Mouse (Mus musculus): Measurements from ENCODE around the gene Gm43517. TPM values are rescaled to one million over a fixed set of nuclear protein-coding genes. Genes with fewer than 3 reads are reported as not detected.

The Gm43517 gene
- 1.9 and 2.4 TPM in 2 replicates for polyA plus RNA-seq (2015; fragmentation: Nextera tagmentation; extraction: Ambion mirVana)

DNA sequence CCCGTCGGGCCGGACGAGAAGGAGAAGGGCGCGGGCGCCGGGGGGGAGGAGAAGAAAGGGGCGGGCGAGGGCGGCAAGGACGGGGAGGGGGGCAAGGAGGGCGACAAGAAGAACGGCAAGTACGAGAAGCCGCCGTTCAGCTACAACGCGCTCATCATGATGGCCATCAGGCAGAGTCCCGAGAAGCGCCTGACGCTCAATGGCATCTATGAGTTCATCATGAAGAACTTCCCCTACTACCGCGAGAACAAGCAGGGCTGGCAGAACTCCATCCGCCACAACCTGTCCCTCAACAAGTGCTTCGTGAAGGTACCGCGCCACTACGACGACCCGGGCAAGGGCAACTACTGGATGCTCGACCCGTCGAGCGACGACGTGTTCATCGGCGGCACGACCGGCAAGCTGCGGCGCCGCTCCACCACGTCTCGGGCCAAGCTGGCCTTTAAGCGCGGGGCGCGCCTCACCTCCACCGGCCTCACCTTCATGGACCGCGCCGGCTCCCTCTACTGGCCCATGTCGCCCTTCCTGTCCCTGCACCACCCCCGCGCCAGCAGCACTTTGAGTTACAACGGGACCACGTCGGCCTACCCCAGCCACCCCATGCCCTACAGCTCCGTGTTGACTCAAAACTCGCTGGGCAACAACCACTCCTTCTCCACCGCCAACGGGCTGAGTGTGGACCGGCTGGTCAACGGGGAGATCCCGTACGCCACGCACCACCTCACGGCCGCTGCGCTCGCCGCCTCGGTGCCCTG, at the start of gene Gm43517:
TSS of gene Gm43517 (plus strand) at position 299 of the 755 bp plus-strand sequence.
- no peaks in the 10 kb centered on the region for H3K9me3 ChIP-seq (replicated peaks)
- peaks cover 10% of the 10 kb centered on the region for H3K36me3 ChIP-seq (ENCODE audit: poor library complexity, severe bottlenecking)
- peak within 1 kb of the TSS; percentile 75 for H3K4me2 ChIP-seq
- under 1% methylated on average over 66 of the region's 75 CpGs for WGBS
- H3K27ac ChIP-seq: peak within 1 kb of the TSS; percentile 100
- H3K9ac ChIP-seq: peak within 1 kb of the TSS; percentile 100
- ATAC-seq: peak; percentile 1; the same call in 1 of the 2 replicates
- no peaks in the 10 kb centered on the region for H3K27me3 ChIP-seq
- H3K4me3 ChIP-seq: peak within 1 kb of the TSS; percentile 85
- H3K4me1 ChIP-seq: peaks cover 9% of the 10 kb centered on the region; the same call in 1 of the 2 replicates

DNA sequence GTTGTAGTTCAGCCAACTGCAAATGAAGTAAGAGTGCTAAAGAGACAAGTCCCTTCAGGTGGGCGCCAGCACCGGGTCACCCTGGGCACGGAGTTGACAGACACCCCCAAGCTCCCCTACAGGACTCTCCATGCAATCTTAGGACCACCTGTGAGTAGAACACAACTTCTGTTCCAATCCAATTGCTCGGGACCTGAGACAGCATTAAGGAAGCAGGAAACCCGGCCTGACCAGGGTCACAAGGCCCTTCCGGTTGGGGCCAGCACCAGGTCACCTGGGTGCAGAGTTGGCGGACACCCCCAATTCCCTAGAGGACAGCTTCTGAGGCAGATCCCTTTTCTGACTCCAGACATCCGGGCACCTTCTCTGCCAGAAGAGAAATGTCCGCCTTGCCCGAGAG, 35.3 kb upstream of the Gm43517 start:
- Histone ChIP-seq H3K27ac (no peak overlapping the region), H3K9me3 (replicated peaks) (no peaks in the 10 kb centered on the region), H3K4me3 (no peak overlapping the region), H3K4me1 (no peaks in the 10 kb centered on the region), H3K27me3 (no peaks in the 10 kb centered on the region), H3K9ac (no peak overlapping the region), H3K4me2 (no peak overlapping the region), H3K36me3 (ENCODE audit: poor library complexity, severe bottlenecking) (no peaks in the 10 kb centered on the region)
- 98% methylated on average over 10 of the region's 10 CpGs for WGBS
- no peak for ATAC-seq

DNA sequence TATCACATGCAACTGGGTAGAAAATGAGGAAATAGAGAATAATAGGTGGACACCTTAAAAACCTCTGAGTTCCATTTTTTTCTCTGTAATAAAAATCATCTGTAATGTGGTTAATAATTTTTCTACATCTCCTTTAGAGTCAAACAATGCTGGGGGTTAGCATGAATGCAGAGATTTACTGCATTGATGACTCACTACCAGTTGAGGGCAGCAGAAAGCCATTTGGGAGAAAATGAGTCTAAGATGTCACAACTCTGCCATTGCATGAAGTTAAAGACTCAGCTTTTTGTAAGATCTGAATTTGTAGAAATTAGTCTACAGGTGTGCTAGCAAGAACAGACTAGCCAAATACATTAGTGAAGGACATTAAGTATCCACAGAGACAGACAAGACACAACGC, 16.0 kb upstream of the Gm43517 start:
- Histone ChIP-seq H3K9ac (no peak overlapping the region), H3K27ac (no peak overlapping the region), H3K9me3 (replicated peaks) (no peaks in the 10 kb centered on the region), H3K4me1 (peaks cover 22% of the 10 kb centered on the region), H3K36me3 (ENCODE audit: poor library complexity, severe bottlenecking) (no peaks in the 10 kb centered on the region), H3K4me2 (no peak overlapping the region), H3K4me3 (no peak overlapping the region), H3K27me3 (no peaks in the 10 kb centered on the region)
- no peak for ATAC-seq
- WGBS: 60% methylated on average over 1 of the region's 1 CpGs

DNA sequence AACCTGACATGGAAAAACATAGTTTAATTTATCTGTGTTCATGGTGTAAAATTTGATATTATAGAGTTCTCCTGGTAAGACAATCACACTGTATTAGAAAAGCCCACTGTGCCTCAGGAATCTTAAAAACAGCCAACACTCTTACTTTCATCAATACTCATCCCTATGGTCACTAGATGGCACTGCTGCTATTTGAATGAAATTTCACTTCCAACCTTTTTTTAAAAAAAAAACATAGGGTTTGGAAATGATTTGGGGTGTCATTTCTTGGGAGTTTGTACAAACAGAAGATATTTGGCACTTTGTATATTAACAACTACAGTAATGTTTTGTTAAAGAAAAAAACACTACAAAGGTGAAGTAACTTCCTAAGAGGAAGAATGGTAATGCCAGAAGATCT, 12.8 kb upstream of the Gm43517 start:
- Histone ChIP-seq H3K27me3 (no peaks in the 10 kb centered on the region), H3K27ac (0 out of 2 replicates have a peak overlapping the region, but pooled peaks have one; percentile 89), H3K4me1 (peaks cover 38% of the 10 kb centered on the region), H3K4me2 (no peak overlapping the region), H3K36me3 (ENCODE audit: poor library complexity, severe bottlenecking) (no peaks in the 10 kb centered on the region), H3K9ac (no peak overlapping the region), H3K4me3 (no peak overlapping the region), H3K9me3 (replicated peaks) (no peaks in the 10 kb centered on the region)
- no peak for ATAC-seq

DNA sequence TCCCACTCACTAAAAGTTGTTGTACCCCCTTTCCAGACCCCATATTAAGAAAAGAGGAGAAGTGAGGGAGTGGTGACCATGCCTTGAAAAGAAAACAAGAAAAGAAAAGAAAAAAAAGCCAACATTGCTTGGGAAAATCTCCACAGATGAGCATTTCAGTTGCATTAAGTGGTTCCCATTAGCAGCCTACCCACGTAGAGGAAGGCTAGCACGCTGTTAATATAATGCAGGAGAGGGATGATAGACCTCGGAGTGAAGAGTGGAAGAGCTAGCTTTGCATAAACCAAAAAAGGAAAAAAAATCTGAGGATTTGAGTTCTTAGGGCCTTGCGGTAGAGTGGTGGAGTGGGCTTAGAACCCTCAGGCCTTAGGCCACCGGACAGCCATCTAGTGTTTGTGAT, 11.8 kb upstream of the Gm43517 start:
- peak overlapping the region; percentile 72 for H3K4me2 ChIP-seq
- no peak for ATAC-seq
- WGBS: 8% methylated on average over 5 of the region's 5 CpGs
- peak overlapping the region; percentile 89 for H3K27ac ChIP-seq
- H3K36me3 ChIP-seq (ENCODE audit: poor library complexity, severe bottlenecking): no peaks in the 10 kb centered on the region
- H3K9me3 ChIP-seq (replicated peaks): no peaks in the 10 kb centered on the region
- peak overlapping the region; percentile 76 for H3K9ac ChIP-seq
- H3K4me1 ChIP-seq: peaks cover 38% of the 10 kb centered on the region
- no peaks in the 10 kb centered on the region for H3K27me3 ChIP-seq
- peak overlapping the region; percentile 41; the same call in 1 of the 2 replicates for H3K4me3 ChIP-seq

DNA sequence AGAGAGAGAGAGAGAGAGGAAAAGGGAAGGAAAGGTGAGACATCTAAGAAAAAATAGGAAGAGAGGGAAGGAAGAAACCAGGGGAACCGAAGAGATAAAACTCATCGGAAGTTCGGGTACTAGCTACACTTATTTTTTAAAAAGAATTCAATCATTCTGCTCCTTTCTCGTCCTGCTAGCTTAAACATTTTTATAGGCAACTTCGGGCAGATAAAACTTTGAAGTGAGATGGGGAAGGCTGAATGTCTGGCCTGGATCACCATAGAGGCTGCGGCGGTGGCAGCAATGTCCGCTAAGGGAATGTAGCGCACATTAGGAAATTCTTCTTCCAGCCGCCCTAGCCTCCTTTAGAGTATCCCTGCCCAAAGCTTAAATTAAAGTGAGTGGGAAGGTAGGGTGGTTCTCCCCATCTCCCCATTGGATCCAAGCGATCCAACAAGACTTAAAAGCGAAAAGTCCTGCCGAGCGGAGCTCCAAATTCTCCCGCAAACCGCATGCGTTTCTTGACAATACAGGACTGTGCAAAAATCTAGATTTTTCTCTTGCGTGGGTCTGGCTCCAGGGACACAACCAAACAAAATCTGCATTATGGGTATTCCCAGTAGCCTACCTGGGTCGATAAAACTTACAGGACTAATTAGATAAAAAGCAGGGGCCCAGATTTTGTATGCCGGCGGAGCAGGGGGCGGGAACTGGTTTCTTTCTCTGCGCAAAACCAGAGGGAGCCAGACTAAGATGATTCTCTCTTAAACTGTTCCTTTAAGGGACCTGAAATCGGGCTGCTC, 11.0 kb upstream of the Gm43517 start:
- H3K9me3 ChIP-seq (replicated peaks): no peaks in the 10 kb centered on the region
- ATAC-seq: no peak
- H3K36me3 ChIP-seq (ENCODE audit: poor library complexity, severe bottlenecking): no peaks in the 10 kb centered on the region
- WGBS: 2% methylated on average over 24 of the region's 24 CpGs
- H3K27me3 ChIP-seq: no peaks in the 10 kb centered on the region
- H3K4me1 ChIP-seq: peaks cover 41% of the 10 kb centered on the region
- peak overlapping the region; percentile 72 for H3K4me2 ChIP-seq
- peak overlapping the region; percentile 89 for H3K27ac ChIP-seq
- H3K9ac ChIP-seq: peak overlapping the region; percentile 76
- H3K4me3 ChIP-seq: peak overlapping the region; percentile 41

DNA sequence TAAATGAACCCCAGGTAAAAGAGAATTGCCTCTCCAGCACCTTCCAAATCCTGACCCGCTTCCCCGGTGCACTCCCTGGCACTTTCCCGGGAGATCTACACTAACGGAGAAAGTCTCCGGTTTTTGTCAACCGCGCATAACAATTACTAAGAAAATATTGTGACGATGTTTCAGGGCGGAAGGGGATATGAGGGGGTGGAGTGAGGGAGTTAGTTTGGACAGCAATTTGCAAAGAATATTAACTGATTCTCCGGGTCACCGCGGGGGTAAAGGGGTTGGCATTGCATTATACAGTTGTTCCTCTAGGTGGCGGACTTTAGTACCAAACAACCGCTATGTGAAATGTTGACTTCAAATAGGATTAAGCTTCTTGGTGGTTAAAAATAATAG, 10.4 kb upstream of the Gm43517 start:
- WGBS: 0% methylated on average over 14 of the region's 14 CpGs
- H3K27me3 ChIP-seq: peaks cover 4% of the 10 kb centered on the region; the same call in 1 of the 2 replicates
- H3K9ac ChIP-seq: peak overlapping the region; percentile 76
- H3K4me1 ChIP-seq: peaks cover 44% of the 10 kb centered on the region
- peak overlapping the region; percentile 41 for H3K4me3 ChIP-seq
- H3K36me3 ChIP-seq (ENCODE audit: poor library complexity, severe bottlenecking): no peaks in the 10 kb centered on the region
- peak overlapping the region; percentile 72 for H3K4me2 ChIP-seq
- ATAC-seq: no peak
- H3K9me3 ChIP-seq (replicated peaks): no peaks in the 10 kb centered on the region
- H3K27ac ChIP-seq: peak overlapping the region; percentile 89

DNA sequence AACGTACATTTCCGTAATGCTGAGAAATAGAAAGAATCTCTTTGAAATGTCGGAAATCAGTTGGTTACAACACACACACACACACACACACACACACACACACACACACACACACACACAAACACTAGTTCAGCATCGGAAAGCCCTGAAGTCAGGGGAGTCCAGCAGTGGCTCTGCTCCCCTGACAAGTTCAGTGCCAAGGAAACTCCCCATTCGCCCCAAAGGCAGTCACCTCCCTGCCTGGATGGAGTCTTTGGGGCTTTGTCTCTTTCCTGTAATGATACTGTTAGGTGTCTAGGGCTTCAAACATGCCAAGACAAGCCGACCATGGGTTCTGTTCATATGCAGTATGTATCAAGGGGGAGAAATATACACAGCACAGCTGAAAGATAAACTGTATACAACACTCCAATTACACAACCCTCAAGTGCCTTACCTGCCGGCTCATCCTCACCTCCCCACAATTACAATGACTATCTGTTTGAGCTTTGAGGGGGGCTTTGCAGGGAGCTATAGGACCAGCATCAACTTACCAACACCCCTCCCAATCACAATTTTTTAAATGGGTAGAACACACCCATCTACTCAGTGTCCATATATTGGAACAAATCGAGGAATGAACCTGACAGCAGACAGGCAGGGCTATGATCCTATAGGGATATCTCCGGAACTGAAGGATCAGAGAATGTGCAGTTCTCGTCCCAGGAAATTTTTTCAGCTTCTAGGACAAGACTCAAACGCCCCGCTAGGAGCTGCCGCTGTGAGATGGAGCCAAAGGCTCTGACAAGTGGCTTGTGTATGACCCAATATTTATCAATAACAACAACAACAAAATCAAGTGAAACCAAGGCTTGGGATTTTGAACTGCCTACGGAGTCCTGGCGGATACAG, 9.3 kb upstream of the Gm43517 start:
- Histone ChIP-seq H3K4me1 (peaks cover 54% of the 10 kb centered on the region), H3K9ac (peak overlapping the region; percentile 100), H3K4me3 (peak overlapping the region; percentile 85), H3K27ac (peak overlapping the region; percentile 100), H3K36me3 (ENCODE audit: poor library complexity, severe bottlenecking) (no peaks in the 10 kb centered on the region), H3K4me2 (peak overlapping the region; percentile 75), H3K9me3 (replicated peaks) (no peaks in the 10 kb centered on the region), H3K27me3 (peaks cover 5% of the 10 kb centered on the region; the same call in 1 of the 2 replicates)
- peak; percentile 14 for ATAC-seq
- WGBS: 3% methylated on average over 15 of the region's 15 CpGs

DNA sequence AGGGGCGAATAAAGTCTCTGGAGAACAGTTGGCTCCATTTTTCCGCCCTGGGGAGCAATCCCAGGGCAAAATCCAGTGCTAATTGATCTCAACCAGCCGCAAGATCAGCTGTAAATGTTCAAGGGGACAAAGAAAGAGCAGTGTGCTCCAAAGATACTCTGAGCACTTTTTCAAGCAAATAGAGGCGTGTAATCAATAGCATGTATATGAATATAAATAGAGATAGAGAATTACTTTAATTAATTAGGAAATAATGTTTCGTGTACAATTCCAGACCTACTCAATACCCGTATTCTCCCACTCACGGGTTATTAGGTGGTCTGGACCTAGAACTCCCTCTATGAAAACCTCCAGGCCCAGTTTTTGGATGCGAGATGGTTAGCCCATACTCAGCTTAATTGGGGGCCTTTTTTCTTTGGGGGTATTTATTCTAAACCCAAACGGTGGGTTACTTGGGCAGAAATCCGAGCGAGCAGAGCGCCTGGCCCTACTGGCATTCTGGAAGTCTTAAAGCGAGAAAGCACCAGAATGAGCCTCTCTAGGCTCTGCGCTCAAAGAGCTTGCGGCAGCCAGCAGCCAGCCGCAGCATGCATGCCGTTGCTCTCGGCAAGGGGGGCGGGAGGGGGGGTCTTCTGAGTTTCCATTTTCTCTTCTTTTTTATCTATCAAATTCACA, 8.5 kb upstream of the Gm43517 start:
- H3K4me3 ChIP-seq: peak overlapping the region; percentile 85
- H3K4me1 ChIP-seq: peaks cover 54% of the 10 kb centered on the region
- peak; percentile 23; the same call in 1 of the 2 replicates for ATAC-seq
- WGBS: under 1% methylated on average over 19 of the region's 19 CpGs
- peak overlapping the region; percentile 100 for H3K9ac ChIP-seq
- H3K27me3 ChIP-seq: peaks cover 5% of the 10 kb centered on the region; the same call in 1 of the 2 replicates
- H3K27ac ChIP-seq: peak overlapping the region; percentile 100
- H3K36me3 ChIP-seq (ENCODE audit: poor library complexity, severe bottlenecking): no peaks in the 10 kb centered on the region
- H3K4me2 ChIP-seq: peak overlapping the region; percentile 75
- H3K9me3 ChIP-seq (replicated peaks): no peaks in the 10 kb centered on the region

DNA sequence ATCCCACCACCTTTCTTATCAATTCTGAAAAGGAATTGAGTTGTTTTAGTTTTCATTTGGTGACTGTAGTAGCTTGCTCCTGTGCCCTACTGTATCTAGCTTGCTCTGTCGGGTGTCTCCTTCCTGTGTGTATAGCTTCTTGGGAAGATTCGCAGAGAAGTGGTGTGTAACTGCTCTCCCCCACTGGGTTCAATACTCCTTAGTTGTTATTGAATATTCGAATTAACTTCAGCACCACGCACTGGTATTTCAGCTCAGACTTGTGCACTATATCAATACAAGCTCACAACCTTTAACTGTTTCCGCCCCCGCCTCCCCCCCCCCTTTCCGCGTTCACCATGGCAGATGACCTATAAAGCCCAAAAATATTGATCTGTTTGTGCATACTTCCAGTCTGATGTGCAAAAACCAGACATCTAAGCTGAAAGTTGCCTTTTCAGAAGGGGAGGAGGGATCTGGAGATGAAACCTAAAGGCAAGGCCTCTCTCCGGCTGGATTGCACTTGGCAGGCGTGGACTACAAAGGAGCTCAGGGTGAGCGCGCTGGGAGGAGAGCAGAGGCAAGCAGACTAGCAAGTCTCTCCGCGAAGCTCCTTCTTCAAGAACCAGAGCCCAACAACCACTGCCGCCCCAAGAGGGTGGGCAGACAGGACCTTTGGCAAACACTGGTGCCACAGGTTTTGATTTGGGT, 7.5 kb upstream of the Gm43517 start:
- Histone ChIP-seq H3K4me2 (peak overlapping the region; percentile 75), H3K36me3 (ENCODE audit: poor library complexity, severe bottlenecking) (no peaks in the 10 kb centered on the region), H3K9me3 (replicated peaks) (no peaks in the 10 kb centered on the region), H3K27me3 (peaks cover 5% of the 10 kb centered on the region; the same call in 1 of the 2 replicates), H3K4me3 (peak overlapping the region; percentile 85), H3K4me1 (peaks cover 50% of the 10 kb centered on the region), H3K9ac (peak overlapping the region; percentile 100), H3K27ac (peak overlapping the region; percentile 100)
- under 1% methylated on average over 15 of the region's 15 CpGs for WGBS
- ATAC-seq: peak; percentile 48

Measured in forebrain, embryonic 13.5 days (tissue).